Mouse (Mus musculus) adrenal gland, postnatal 14 days (tissue): ENCODE measurements at regions not wholly inside any gene's neighbourhood (a gene's known extent, or its start where the extent isn't known, plus 50 kb on each side); places are given as distances from the start of the nearest gene placed in this dataset.

Experiments used
- DNase-seq: peaks from one replicate; pipeline ENCODE4 v3.0.0; 2021; ENCODE audit warnings: mixed read lengths

GRCm38 (mm10) chr19:26478055-26478737, 126.7 kb upstream of the Smarca2 start:
- DNase-seq, result no peak

- DNase-seq, result no peak
These were observed 120.5 kb upstream of the Smarca2 start for GRCm38 (mm10) chr19:26484322-26484721.

- no peak for DNase-seq
These were observed 112.0 kb upstream of the Smarca2 start for GRCm38 (mm10) chr19:26492806-26493205.

GRCm38 (mm10) chr19:26501064-26501463, 103.8 kb upstream of the Smarca2 start:
- no peak for DNase-seq

GRCm38 (mm10) chr19:26504027-26504426, 100.8 kb upstream of the Smarca2 start:
- DNase-seq, result no peak

- no peak for DNase-seq
These were observed 98.0 kb upstream of the Smarca2 start for GRCm38 (mm10) chr19:26506802-26507201.

GRCm38 (mm10) chr19:26507986-26508385, 96.9 kb upstream of the Smarca2 start:
- DNase-seq, result no peak

- DNase-seq, result no peak
These were observed 96.2 kb upstream of the Smarca2 start for GRCm38 (mm10) chr19:26508616-26509015.

GRCm38 (mm10) chr19:26509240-26509639, 95.6 kb upstream of the Smarca2 start:
- DNase-seq, result no peak

GRCm38 (mm10) chr19:26510185-26510584, 94.7 kb upstream of the Smarca2 start:
- no peak for DNase-seq

GRCm38 (mm10) chr19:26510887-26511286, 94.0 kb upstream of the Smarca2 start:
- no peak for DNase-seq

- DNase-seq, result peak; percentile 10
These were observed 93.1 kb upstream of the Smarca2 start for GRCm38 (mm10) chr19:26511756-26512155.

- no peak for DNase-seq
These were observed 80.3 kb upstream of the Smarca2 start for GRCm38 (mm10) chr19:26524583-26524982.

- no peak for DNase-seq
These were observed 73.5 kb upstream of the Smarca2 start for GRCm38 (mm10) chr19:26531390-26531789.

GRCm38 (mm10) chr19:26532509-26532908, 72.3 kb upstream of the Smarca2 start:
- DNase-seq, result no peak

GRCm38 (mm10) chr19:26545671-26546070, 59.2 kb upstream of the Smarca2 start:
- DNase-seq, result no peak

GRCm38 (mm10) chr19:26547522-26547921, 57.3 kb upstream of the Smarca2 start:
- no peak for DNase-seq

GRCm38 (mm10) chr19:26548562-26549270, 56.1 kb upstream of the Smarca2 start:
- DNase-seq, result no peak

GRCm38 (mm10) chr19:26550299-26550698, 54.6 kb upstream of the Smarca2 start:
- no peak for DNase-seq
